Mouse (Mus musculus) midbrain, embryonic 10.5 days (tissue): ENCODE data around the gene Cd300ld. TPM values are rescaled to one million over a fixed set of nuclear protein-coding genes. Genes with fewer than 3 reads are reported as not detected.
"Not testable (repeated sequence)": the region's sequence is repeated elsewhere in the genome, so short reads cannot be mapped to it uniquely, and the experiment has no call there.

Source experiments
- DNase-seq: peaks from one replicate; pipeline ENCODE4 v3.0.0-alpha.2; 2017; ENCODE audit warnings: low spot score
- H3K27ac ChIP-seq: fragments of 300-500 bp; sonication (generic); replicated peaks from 2 replicates; pipeline ENCODE4 v1.5.1; 2016; ENCODE audit warnings: mild to moderate bottlenecking
- H3K27me3 ChIP-seq: fragments of 300-500 bp; sonication (generic); 2 replicates; pipeline ENCODE4 v1.6.1; 2016; ENCODE audit warnings: low read depth, mild to moderate bottlenecking; ENCODE audit not compliant: poor library complexity, severe bottlenecking
- H3K36me3 ChIP-seq: fragments of 300-500 bp; sonication (generic); 2 replicates; pipeline ENCODE4 v1.6.1; 2016; ENCODE audit warnings: mild to moderate bottlenecking, moderate library complexity
- H3K4me1 ChIP-seq: fragments of 300-500 bp; sonication (generic); 2 replicates; pipeline ENCODE4 v1.6.1; 2016
- H3K4me3 ChIP-seq: fragments of 300-500 bp; sonication (generic); 2 replicates; pipeline ENCODE4 v1.5.1; 2016; ENCODE audit warnings: mild to moderate bottlenecking, moderate library complexity
- H3K9me3 ChIP-seq: fragments of 300-500 bp; sonication (generic); replicated peaks from 2 replicates; pipeline ENCODE4 v1.6.1; 2016; ENCODE audit warnings: mild to moderate bottlenecking
- WGBS: fragments of 180-500 bp; shearing (Covaris S2); methylation state at CpG from one replicate; pipeline ENCODE4 v1.1.7; 2016; 5-methylcytosine and 5-hydroxymethylcytosine counted together
- polyA plus RNA-seq: library from polyadenylated mRNA; unstranded; fragments of >200 nt; fragmentation: Nextera tagmentation; extraction: Ambion mirVana; gene quantifications from 2 replicates; pipeline ENCODE4 v1.2.1, GENCODE M21; 2016

Gene Cd300ld
- polyA plus RNA-seq, result 0.10 TPM in 2 replicates

DNA sequence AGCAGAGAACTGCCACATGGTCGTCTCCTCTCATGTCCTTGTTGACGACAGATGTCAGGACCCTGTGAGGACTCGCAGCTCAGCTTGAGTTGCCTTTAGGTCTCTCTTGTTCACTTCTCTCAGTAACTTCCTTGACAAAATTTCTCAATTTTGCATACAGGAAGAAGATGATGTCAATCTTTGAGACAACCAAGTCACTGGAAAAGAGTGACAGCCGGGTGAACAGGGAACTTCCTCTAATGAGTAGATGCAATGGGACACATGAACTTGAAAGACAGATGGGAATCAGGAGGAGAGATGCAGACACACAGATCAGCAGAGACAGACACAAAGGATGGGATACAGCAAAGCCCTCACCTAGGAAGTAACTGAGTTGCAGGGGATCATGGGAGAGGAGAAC, at the start of gene Cd300ld:
TSS of gene Cd300ld (minus strand) at position 130 of the 400 bp plus-strand sequence.
- Histone ChIP-seq H3K27me3 (no peaks in the 10 kb centered on the region), H3K4me1 (no peaks in the 10 kb centered on the region), H3K4me3 (no peak within 1 kb of the TSS), H3K9me3 (no peaks in the 10 kb centered on the region), H3K27ac (no peak within 1 kb of the TSS), H3K36me3 (no peaks in the 10 kb centered on the region)
- DNase-seq, result no peak
- WGBS, result 90% methylated on average over 4 of the region's 4 CpGs

DNA sequence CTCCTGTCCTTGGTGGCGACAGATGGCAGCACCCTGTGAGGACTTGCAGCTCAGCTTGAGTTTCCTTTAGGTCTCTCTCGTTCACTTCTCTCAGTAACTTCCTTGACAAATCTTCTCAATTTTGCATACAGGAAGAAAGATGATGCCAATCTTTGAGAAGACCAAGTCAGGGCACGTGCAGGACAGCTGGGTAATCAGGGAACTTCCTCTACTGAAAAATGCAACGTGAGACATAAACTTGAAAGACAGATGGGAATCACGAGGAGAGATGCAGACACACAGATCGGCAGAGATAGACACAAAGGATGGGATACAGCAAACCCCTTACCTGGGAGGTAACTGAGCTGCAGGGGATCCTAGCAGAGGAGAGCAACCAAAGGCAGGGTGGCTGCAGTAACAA, 47.9 kb upstream of the Cd300ld start, which contains the start of gene Cd300ld5:
TSS of gene Cd300ld5 (minus strand) at position 101 of the 400 bp plus-strand sequence.
- DNase-seq, H3K27me3 ChIP-seq, H3K4me1 ChIP-seq, H3K36me3 ChIP-seq, H3K27ac ChIP-seq, H3K4me3 ChIP-seq, H3K9me3 ChIP-seq: not testable (repeated sequence)
- no CpG with 5 or more reads among the region's 6 CpGs for WGBS

GRCm38 (mm10) chr11:115026912-115027311, 37.2 kb upstream of the Cd300ld start, which contains the start of gene Cd300ld4:
Gene Cd300ld4 (minus strand): TSS chr11:115027012.
- H3K27ac ChIP-seq, DNase-seq: not testable (repeated sequence)
- no CpG with 5 or more reads among the region's 6 CpGs for WGBS

DNA sequence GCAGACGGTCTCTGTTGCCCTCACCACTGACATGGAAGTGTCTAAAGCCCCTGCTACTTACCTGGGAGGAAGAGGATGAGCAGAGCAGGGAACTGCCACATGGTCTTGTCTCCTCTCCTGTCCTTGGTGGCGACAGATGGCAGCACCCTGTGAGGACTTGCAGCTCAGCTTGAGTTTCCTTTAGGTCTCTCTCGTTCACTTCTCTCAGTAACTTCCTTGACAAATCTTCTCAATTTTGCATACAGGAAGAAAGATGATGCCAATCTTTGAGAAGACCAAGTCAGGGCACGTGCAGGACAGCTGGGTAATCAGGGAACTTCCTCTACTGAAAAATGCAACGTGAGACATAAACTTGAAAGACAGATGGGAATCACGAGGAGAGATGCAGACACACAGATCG, 26.4 kb upstream of the Cd300ld start, which contains the start of gene Cd300ld2:
TSS of gene Cd300ld2 (minus strand) at position 101 of the 400 bp plus-strand sequence.
- not testable (repeated sequence) for H3K27me3 ChIP-seq, H3K4me3 ChIP-seq, H3K27ac ChIP-seq, H3K9me3 ChIP-seq, DNase-seq, H3K4me1 ChIP-seq, H3K36me3 ChIP-seq
- WGBS, result no CpG with 5 or more reads among the region's 7 CpGs

More at GRCm38 (mm10) chr11:115026912-115027311, 37.2 kb upstream of the Cd300ld start, which contains the start of gene Cd300ld4:
- H3K4me3 ChIP-seq, H3K36me3 ChIP-seq, H3K27me3 ChIP-seq, H3K4me1 ChIP-seq, H3K9me3 ChIP-seq: not testable (repeated sequence)

GRCm38 (mm10) chr11:115004070-115004469, 14.3 kb upstream of the Cd300ld start:
- WGBS, result 88% methylated on average over 5 of the region's 5 CpGs
- no peak overlapping the region for H3K4me3 ChIP-seq
- H3K9me3 ChIP-seq, result no peaks in the 10 kb centered on the region
- no peaks in the 10 kb centered on the region for H3K4me1 ChIP-seq
- no peak for DNase-seq
- H3K27ac ChIP-seq, result no peak overlapping the region
- H3K27me3 ChIP-seq, result no peaks in the 10 kb centered on the region
- no peaks in the 10 kb centered on the region for H3K36me3 ChIP-seq

GRCm38 (mm10) chr11:115001474-115002040, 11.8 kb upstream of the Cd300ld start, which contains the start of gene Cd300c2:
Gene Cd300c2 (minus strand): TSS chr11:115001880.
- no peaks in the 10 kb centered on the region for H3K9me3 ChIP-seq
- WGBS, result 83% methylated on average over 7 of the region's 7 CpGs
- H3K4me3 ChIP-seq, result no peak within 1 kb of the TSS
- H3K27ac ChIP-seq, result no peak within 1 kb of the TSS
- H3K27me3 ChIP-seq, result no peaks in the 10 kb centered on the region
- H3K4me1 ChIP-seq, result no peaks in the 10 kb centered on the region
- no peak for DNase-seq
- H3K36me3 ChIP-seq, result no peaks in the 10 kb centered on the region

- no peak for DNase-seq
- no peaks in the 10 kb centered on the region for H3K36me3 ChIP-seq
- H3K4me1 ChIP-seq, result no peaks in the 10 kb centered on the region
- peaks cover 30% of the 10 kb centered on the region for H3K9me3 ChIP-seq
- H3K4me3 ChIP-seq, result no peak overlapping the region
- WGBS, result 77% methylated on average over 4 of the region's 4 CpGs
- no peak overlapping the region for H3K27ac ChIP-seq
- H3K27me3 ChIP-seq, result no peaks in the 10 kb centered on the region
Observed at GRCm38 (mm10) chr11:114981866-114982265, 7.9 kb downstream of the Cd300ld start.

- Histone ChIP-seq H3K4me3 (no peak overlapping the region), H3K27me3 (no peaks in the 10 kb centered on the region), H3K9me3 (peaks cover 25% of the 10 kb centered on the region), H3K27ac (no peak overlapping the region), H3K4me1 (no peaks in the 10 kb centered on the region), H3K36me3 (no peaks in the 10 kb centered on the region)
- no peak for DNase-seq
- 88% methylated on average over 10 of the region's 10 CpGs for WGBS
Observed at GRCm38 (mm10) chr11:114972726-114973125, 17.0 kb downstream of the Cd300ld start.

- H3K9me3 ChIP-seq, result peaks cover 12% of the 10 kb centered on the region
- H3K4me3 ChIP-seq, result no peak within 1 kb of the TSS
- WGBS, result 84% methylated on average over 9 of the region's 9 CpGs
- no peak for DNase-seq
- H3K4me1 ChIP-seq, result no peaks in the 10 kb centered on the region
- H3K27ac ChIP-seq, result no peak within 1 kb of the TSS
- no peaks in the 10 kb centered on the region for H3K27me3 ChIP-seq
- H3K36me3 ChIP-seq, result no peaks in the 10 kb centered on the region
Observed at GRCm38 (mm10) chr11:114968752-114969207, 20.9 kb downstream of the Cd300ld start, which contains the start of gene Cd300c. Gene Cd300c (minus strand): TSS chr11:114969157.

GRCm38 (mm10) chr11:114965182-114965828, 24.4 kb downstream of the Cd300ld start:
- Histone ChIP-seq H3K27ac (no peak overlapping the region), H3K27me3 (no peaks in the 10 kb centered on the region), H3K4me1 (no peaks in the 10 kb centered on the region), H3K36me3 (no peaks in the 10 kb centered on the region), H3K4me3 (no peak overlapping the region), H3K9me3 (no peaks in the 10 kb centered on the region)
- no peak for DNase-seq
- WGBS, result 60% methylated on average over 3 of the region's 3 CpGs

- Histone ChIP-seq H3K4me1 (no peaks in the 10 kb centered on the region), H3K27ac (no peak overlapping the region), H3K36me3 (no peaks in the 10 kb centered on the region), H3K4me3 (no peak overlapping the region), H3K27me3 (no peaks in the 10 kb centered on the region), H3K9me3 (no peaks in the 10 kb centered on the region)
- peak; percentile 5 for DNase-seq
- 58% methylated on average over 1 of the region's 1 CpGs for WGBS
Observed at GRCm38 (mm10) chr11:114960369-114960768, 29.4 kb downstream of the Cd300ld start.

DNA sequence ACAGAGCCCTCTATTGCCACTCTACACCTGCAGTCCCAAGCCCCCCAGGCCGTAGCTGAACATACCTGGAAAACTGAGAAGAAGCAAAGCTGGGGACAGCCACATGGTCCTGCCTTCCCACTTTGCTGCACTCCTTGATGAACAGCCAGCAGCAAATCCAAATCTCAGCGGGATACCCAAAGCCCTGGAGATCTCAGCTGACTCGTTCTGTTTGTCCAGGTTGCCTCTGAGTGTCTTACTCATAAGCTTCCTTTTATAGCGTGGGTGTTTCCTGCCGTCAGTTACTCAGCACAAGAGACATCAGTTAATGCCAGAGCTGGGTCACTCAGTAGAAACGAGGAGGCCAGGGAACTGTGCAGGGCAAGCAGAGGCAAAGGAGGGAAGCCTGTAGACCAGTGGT, 55.6 kb downstream of the Cd300ld start, which contains the start of gene Cd300lb:
TSS of gene Cd300lb (minus strand) at position 243 of the 400 bp plus-strand sequence.
- Histone ChIP-seq H3K27ac (no peak within 1 kb of the TSS), H3K4me1 (no peaks in the 10 kb centered on the region), H3K4me3 (no peak within 1 kb of the TSS), H3K36me3 (no peaks in the 10 kb centered on the region), H3K9me3 (no peaks in the 10 kb centered on the region), H3K27me3 (no peaks in the 10 kb centered on the region)
- no peak for DNase-seq
- WGBS, result 71% methylated on average over 6 of the region's 6 CpGs

DNA sequence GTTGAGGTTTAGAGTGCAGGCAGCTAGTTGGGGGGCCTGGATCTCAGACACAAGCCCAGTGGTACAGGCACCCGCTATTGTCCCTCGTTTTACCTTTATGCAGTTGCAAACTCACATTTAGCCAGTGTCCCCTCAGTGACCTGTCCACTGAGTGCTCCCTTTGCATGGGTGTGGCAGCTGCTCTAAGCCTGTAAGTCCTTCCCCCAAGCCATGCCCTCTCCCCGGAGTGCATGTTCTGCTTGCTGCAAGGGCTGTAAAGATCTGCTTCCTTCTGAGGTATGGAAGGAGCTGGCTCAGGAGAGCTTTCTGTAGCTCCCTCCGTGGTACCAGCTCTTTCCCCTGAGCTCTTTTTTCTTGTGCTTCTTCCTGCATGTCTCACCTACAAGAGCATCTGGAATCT, 56.1 kb downstream of the Cd300ld start:
- Histone ChIP-seq H3K27ac (no peak overlapping the region), H3K4me3 (no peak overlapping the region), H3K4me1 (no peaks in the 10 kb centered on the region), H3K9me3 (no peaks in the 10 kb centered on the region), H3K36me3 (no peaks in the 10 kb centered on the region), H3K27me3 (no peaks in the 10 kb centered on the region)
- DNase-seq, result no peak
- 80% methylated on average over 4 of the region's 4 CpGs for WGBS
